Mouse (Mus musculus): ENCODE measurements around the gene Dupd1. TPM values are rescaled to one million over a fixed set of nuclear protein-coding genes. Genes with fewer than 3 reads are reported as not detected.

The Dupd1 gene
- total RNA-seq, 2 experiments from 2014 or later = not detected

Other genes with a start within 250 kb of the Dupd1 start
- gene Kat6b, start 233.1 kb downstream of the Dupd1 start, total RNA-seq (2021) = 10 to 100 TPM; 28.1 to 32.6 TPM
- 10 to 100 TPM; 26.1 to 28.5 TPM for gene Samd8, start 36.0 kb upstream of the Dupd1 start, total RNA-seq (2021)
- under 1 TPM; 0.34 to 0.39 TPM for gene Dusp13, start 36.6 kb upstream of the Dupd1 start, total RNA-seq (2021)
- gene Vdac2, start 110.7 kb upstream of the Dupd1 start, total RNA-seq (2021) = 100 to 1,000 TPM; 494 to 528 TPM
- gene Comtd1, start 134.4 kb upstream of the Dupd1 start, total RNA-seq (2021) = 1 to 10 TPM; 7.5 to 9.5 TPM